Mouse (Mus musculus) megakaryocyte, embryonic 14.5 days (primary cell): Measurements from ENCODE around the gene 4933411K16Rik.

Experiments
- FLI1 ChIP-seq: IDR thresholded peaks from 2 replicates; pipeline ENCODE4 v1.6.1; 2012; ENCODE audit warnings: low read length, inconsistent platforms, mixed read lengths
- GATA1 ChIP-seq: IDR thresholded peaks from 3 replicates; pipeline ENCODE4 v1.6.1; 2012; ENCODE audit warnings: mixed read lengths, low read length, inconsistent platforms, borderline replicate concordance

DNA sequence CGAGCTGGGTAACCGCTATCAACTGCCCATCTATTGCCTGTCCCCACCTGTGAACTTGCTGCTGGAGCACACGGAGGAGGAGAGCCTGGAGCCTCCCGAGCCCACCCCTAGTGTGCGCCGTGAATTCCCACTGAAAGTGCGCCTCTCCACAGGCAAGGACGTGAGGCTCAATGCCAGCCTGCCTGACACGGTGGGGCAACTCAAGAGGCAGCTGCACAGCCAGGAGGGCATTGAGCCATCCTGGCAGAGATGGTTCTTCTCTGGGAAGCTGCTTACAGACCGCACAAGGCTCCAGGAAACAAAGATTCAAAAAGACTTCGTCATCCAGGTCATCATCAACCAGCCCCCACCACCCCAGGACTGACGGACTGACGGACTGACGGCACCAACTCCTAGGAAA is 18.4 kb upstream of the 4933411K16Rik start:
- no peak for TF ChIP-seq GATA1
- TF ChIP-seq FLI1, result no peak
